In the genomic region with DNA sequence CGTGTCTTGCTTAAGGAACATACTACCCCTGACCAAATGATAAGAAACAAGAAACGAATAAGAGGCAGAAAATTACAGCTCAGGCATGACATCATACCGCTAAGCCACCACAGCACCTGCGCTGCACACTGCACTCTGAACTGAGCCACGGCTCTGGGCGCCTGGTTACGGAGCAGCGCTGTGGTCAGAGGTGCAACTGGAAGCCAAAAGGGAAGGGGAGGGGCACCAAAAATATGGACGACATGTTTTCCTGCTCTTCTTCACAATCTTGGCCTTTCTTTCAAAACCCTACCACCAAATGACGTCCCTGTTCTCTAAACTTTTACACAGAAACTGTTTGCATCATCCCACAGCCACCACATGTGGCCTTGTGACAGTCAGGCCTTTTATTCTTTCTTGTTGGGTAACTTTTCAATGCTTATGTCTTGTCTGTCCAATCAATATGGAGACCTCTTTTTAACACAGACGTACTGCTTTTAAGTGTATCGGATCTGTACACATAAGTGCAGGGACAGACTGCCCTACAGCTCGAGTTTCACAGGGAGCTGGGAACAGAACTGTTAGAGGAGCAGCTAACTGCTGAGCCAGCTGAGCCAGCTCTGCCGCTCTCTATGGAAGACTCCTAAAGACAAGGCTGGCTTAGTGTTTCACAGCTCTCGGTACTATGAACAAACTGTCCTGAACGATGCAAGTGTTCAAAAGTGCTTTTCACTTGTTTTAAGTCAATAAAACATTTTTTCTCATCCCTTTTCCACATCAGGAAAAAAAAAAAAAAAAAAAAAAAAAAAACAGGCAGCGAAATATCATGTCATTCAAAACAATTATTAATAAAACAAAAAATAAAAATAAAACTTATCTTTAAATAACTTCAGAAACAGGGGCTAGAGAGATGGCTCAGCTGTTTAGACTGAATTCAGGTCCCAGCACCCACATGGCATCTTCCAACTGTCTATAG, we compare ENCODE assay signal across 9 mouse cellular contexts. TPM values are rescaled to one million over a fixed set of nuclear protein-coding genes. Genes with fewer than 3 reads are reported as not detected.
A peak's percentile ranks its signal among the peaks of the same experiment; 100 is the strongest.
DNase-seq lines count a peak whose midpoint lies in the region; ATAC-seq lines count a peak whose summit lies in the region.
"Had no signal": no experiment of that assay in that cellular context is flagged by ENCODE, and none has a peak within 500 bp of the region (broad histone marks: within the 10 kb centered on the region; RNA-seq: fewer than 3 reads in every experiment).

No protein-coding gene starts in this region.

- H3K9me3 ChIP-seq in lung, embryonic 15.5 days = no peaks in the 10 kb centered on the region
- no peaks in the 10 kb centered on the region for H3K9me3 ChIP-seq in embryonic facial prominence, embryonic 12.5 days
- H3K9me3 ChIP-seq in midbrain, embryonic 14.5 days (ENCODE audit: control insufficient read depth, low read length) = no peaks in the 10 kb centered on the region

- DNase-seq in lung, postnatal 25 days (ENCODE audit: low spot score) = no peak
- DNase-seq in lung, postnatal 36 days = peak; percentile 71
- peak; percentile 62 for DNase-seq in thymus, postnatal 25 days
- no peak for DNase-seq in midbrain, embryonic 14.5 days
- DNase-seq in neural tube, embryonic 10.5 days (ENCODE audit: extremely low spot score, low spot score) = no peak
- DNase-seq: cerebellum, adult 9-10 months had no signal

- no peak overlapping the region for H3K4me2 ChIP-seq in lung, embryonic 15.5 days
- no peak overlapping the region for H3K4me2 ChIP-seq in embryonic facial prominence, embryonic 12.5 days (replicated peaks)
- no peak overlapping the region for H3K4me2 ChIP-seq in midbrain, embryonic 14.5 days (ENCODE audit: low read length)

- H3K27ac ChIP-seq in lung, embryonic 15.5 days = peak overlapping the region; percentile 54
- H3K27ac ChIP-seq in embryonic facial prominence, embryonic 12.5 days = no peak overlapping the region
- H3K27ac ChIP-seq in midbrain, embryonic 14.5 days (replicated peaks; ENCODE audit: low read depth, low read length) = no peak overlapping the region

- WGBS in lung, embryonic 15.5 days = 61% methylated on average over 17 of the region's 17 CpGs
- 65% methylated on average over 17 of the region's 17 CpGs for WGBS in embryonic facial prominence, embryonic 12.5 days
- WGBS in midbrain, embryonic 14.5 days = 82% methylated on average over 17 of the region's 17 CpGs

- H3K36me3 ChIP-seq in lung, embryonic 15.5 days = no peaks in the 10 kb centered on the region
- H3K36me3 ChIP-seq in embryonic facial prominence, embryonic 12.5 days = no peaks in the 10 kb centered on the region
- no peaks in the 10 kb centered on the region for H3K36me3 ChIP-seq in midbrain, embryonic 14.5 days (ENCODE audit: control insufficient read depth, insufficient read depth, low read length)

- H3K27me3 ChIP-seq in lung, embryonic 15.5 days = no peaks in the 10 kb centered on the region
- H3K27me3 ChIP-seq in embryonic facial prominence, embryonic 12.5 days = no peaks in the 10 kb centered on the region
- H3K27me3 ChIP-seq in midbrain, embryonic 14.5 days (ENCODE audit: control insufficient read depth, insufficient read depth, low read length) = no peaks in the 10 kb centered on the region

- ATAC-seq in lung, embryonic 15.5 days (ENCODE audit: borderline replicate concordance, extremely low read depth, low FRiP score, low TSS enrichment) = peak; percentile 39; the same call in 1 of the 2 replicates
- 0 out of 2 replicates have a peak, but pooled peaks have one; percentile 56 for ATAC-seq in embryonic facial prominence, embryonic 12.5 days (ENCODE audit: insufficient number of reproducible peaks, insufficient read depth, low FRiP score, low TSS enrichment)
- ATAC-seq in midbrain, embryonic 14.5 days (ENCODE audit: low FRiP score, low TSS enrichment) = no peak
- no peak for ATAC-seq in erythroblast, adult 5-6 weeks (replicated peaks; ENCODE audit: low FRiP score, poor library complexity, severe bottlenecking)

- H3K4me1 ChIP-seq in lung, embryonic 15.5 days = peaks cover 69% of the 10 kb centered on the region
- H3K4me1 ChIP-seq in embryonic facial prominence, embryonic 12.5 days = peaks cover 9% of the 10 kb centered on the region
- no peaks in the 10 kb centered on the region for H3K4me1 ChIP-seq in midbrain, embryonic 14.5 days (ENCODE audit: control insufficient read depth, insufficient read depth, low read length)

- no peak overlapping the region for H3K4me3 ChIP-seq in lung, embryonic 15.5 days
- H3K4me3 ChIP-seq in embryonic facial prominence, embryonic 12.5 days = no peak overlapping the region
- no peak overlapping the region for H3K4me3 ChIP-seq in midbrain, embryonic 14.5 days (replicated peaks; ENCODE audit: low read depth, low read length)

- no peak overlapping the region for H3K9ac ChIP-seq in lung, embryonic 15.5 days
- no peak overlapping the region for H3K9ac ChIP-seq in embryonic facial prominence, embryonic 12.5 days
- no peak overlapping the region for H3K9ac ChIP-seq in midbrain, embryonic 14.5 days (replicated peaks; ENCODE audit: low read length)

RNA-seq across cellular contexts. Expression of gene Iqgap1, which starts 43.3 kb away (rescaled TPM):
- 107 and 115 TPM in 2 replicates for polyA plus RNA-seq in lung, embryonic 15.5 days (2015; fragmentation: Nextera tagmentation; extraction: Ambion mirVana)
- polyA plus RNA-seq in embryonic facial prominence, embryonic 12.5 days (2016; fragmentation: Nextera tagmentation; extraction: Ambion mirVana) = 43.2 and 45.1 TPM in 2 replicates
- 14.0 and 22.3 TPM in 2 replicates for polyA plus RNA-seq in midbrain, embryonic 14.5 days (2014; fragmentation: Nextera tagmentation; extraction: Ambion mirVana)
- 41.8 and 71.3 TPM in 2 replicates for total RNA-seq in erythroblast, adult 5-6 weeks (2015; ENCODE audit: low replicate concordance)
- 33.5 and 38.6 TPM in 2 replicates for total RNA-seq in erythroblast, adult 5-6 weeks (2017; ENCODE audit: low replicate concordance)

Comparison
In these comparisons a context has a peak if more than half of its experiments do, and no peak if none do; other contexts are left out.
1. DNase-seq: peak in lung, postnatal 36 days (single experiment) and thymus, postnatal 25 days (single experiment); none in lung, postnatal 25 days (single experiment), midbrain, embryonic 14.5 days (single experiment) and neural tube, embryonic 10.5 days (single experiment).
2. ATAC-seq: peak in lung, embryonic 15.5 days (single experiment) and embryonic facial prominence, embryonic 12.5 days (single experiment); none in midbrain, embryonic 14.5 days (single experiment) and erythroblast, adult 5-6 weeks (single experiment).